Mouse (Mus musculus) C2C12 (cell line): ENCODE measurements around the gene Dot1l. TPM values are rescaled to one million over a fixed set of nuclear protein-coding genes. Genes with fewer than 3 reads are reported as not detected.

Experiments
- H3K27me3 ChIP-seq: one replicate; pipeline ENCODE4 v1.6.1; 2011; ENCODE audit not compliant: control insufficient read depth, insufficient read depth, insufficient read length
- H3K36me3 ChIP-seq: one replicate; pipeline ENCODE4 v1.6.1; 2011; ENCODE audit not compliant: control insufficient read depth, insufficient read depth
- H3K4me3 ChIP-seq: one replicate; pipeline ENCODE4 v1.5.1; 2011; ENCODE audit warnings: mild to moderate bottlenecking, control low read depth; ENCODE audit not compliant: poor library complexity, insufficient read depth, severe bottlenecking
- H3K79me2 ChIP-seq: one replicate; pipeline ENCODE4 v1.6.1; 2011; ENCODE audit not compliant: control insufficient read depth, insufficient read depth
- H3K79me3 ChIP-seq: one replicate; pipeline ENCODE4 v1.6.1; 2011; ENCODE audit warnings: low read depth, control low read depth
- H3ac ChIP-seq: one replicate; pipeline ENCODE3; 2011; ENCODE audit warnings: low read depth; ENCODE audit not compliant: control insufficient read depth, insufficient read length
- CEBPB ChIP-seq: IDR thresholded peaks from one replicate; pipeline ENCODE4 v1.6.1; 2011; ENCODE audit warnings: low read depth, mild to moderate bottlenecking, control low read depth, moderate library complexity
- CTCF ChIP-seq: IDR thresholded peaks from one replicate; pipeline ENCODE4 v1.5.1; 2011; ENCODE audit not compliant: control insufficient read depth, insufficient read depth, insufficient read length
- FOSL1 ChIP-seq: IDR thresholded peaks from one replicate; pipeline ENCODE4 v1.8.0; 2011; ENCODE audit warnings: mild to moderate bottlenecking, low read length; ENCODE audit not compliant: poor library complexity, insufficient read depth, severe bottlenecking
- MAX ChIP-seq: IDR thresholded peaks from one replicate; pipeline ENCODE4 v1.6.1; 2011; ENCODE audit warnings: mild to moderate bottlenecking, control low read depth
- MYOD1 ChIP-seq: IDR thresholded peaks from one replicate; pipeline ENCODE4 v1.6.1; 2011; ENCODE audit warnings: low read depth; ENCODE audit not compliant: control insufficient read depth, insufficient read length
- MYOG ChIP-seq: IDR thresholded peaks from one replicate; pipeline ENCODE4 v1.6.1; 2011; ENCODE audit not compliant: control insufficient read depth, insufficient read length; ENCODE audit errors: extremely low read depth
- USF1 ChIP-seq: IDR thresholded peaks from one replicate; pipeline ENCODE4 v1.6.1; 2011; ENCODE audit warnings: low read depth, mild to moderate bottlenecking, control low read depth, moderate library complexity
- polyA plus RNA-seq: library from polyadenylated mRNA; unstranded; fragments of >200 nt; fragmentation: generic; extraction: Trizol; gene quantifications from one replicate; pipeline ENCODE4 v1.2.1, GENCODE M21; 2012; ENCODE audit warnings: missing spikeins

Gene Dot1l
- polyA plus RNA-seq, 1 experiment: 19.1 TPM

DNA sequence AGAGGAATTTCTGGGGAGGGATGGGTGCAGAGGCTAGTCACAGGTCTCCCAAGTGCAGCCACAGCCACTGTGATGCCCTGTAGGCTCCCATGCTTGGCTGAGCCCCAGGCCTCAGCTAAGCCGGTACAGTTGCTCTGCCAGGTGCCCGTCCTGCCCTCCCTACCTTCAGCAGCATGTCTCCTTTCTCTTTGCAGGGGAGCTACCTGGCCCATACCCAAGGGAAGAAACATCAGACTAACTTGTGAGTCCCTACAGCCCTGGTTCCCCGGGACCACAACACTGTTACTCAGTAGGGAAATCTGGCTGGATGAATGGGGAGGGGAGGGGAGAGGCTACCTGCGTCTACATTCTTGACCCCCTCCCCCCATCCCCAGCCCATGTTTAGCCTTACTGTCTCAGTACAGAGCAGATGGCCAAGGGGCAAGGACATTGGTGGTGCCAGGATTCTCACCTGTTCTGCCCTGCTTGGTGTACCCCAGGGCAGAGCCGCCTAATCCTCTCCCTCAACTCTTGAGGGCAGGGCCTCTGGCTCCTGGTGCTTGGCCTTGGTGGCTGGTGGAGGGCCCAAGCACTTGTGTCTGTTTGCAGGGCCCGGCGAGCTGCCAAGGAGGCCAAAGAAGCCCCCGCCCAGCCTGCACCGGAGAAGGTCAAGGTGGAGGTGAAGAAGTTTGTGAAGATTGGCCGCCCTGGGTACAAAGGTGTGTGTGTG lies 47.4 kb downstream of the Dot1l start:
- Histone ChIP-seq H3K79me2 (peaks cover 51% of the 10 kb centered on the region), H3ac (no peak overlapping the region), H3K27me3 (no peaks in the 10 kb centered on the region), H3K4me3 (no peak overlapping the region), H3K36me3 (peaks cover 68% of the 10 kb centered on the region), H3K79me3 (peaks cover 39% of the 10 kb centered on the region)
- TF ChIP-seq MAX: no peak
- TF ChIP-seq USF1: no peak
- TF ChIP-seq CTCF: no peak
- TF ChIP-seq MYOG: no peak
- TF ChIP-seq CEBPB: no peak
- no peak for TF ChIP-seq FOSL1
- no peak for TF ChIP-seq MYOD1

DNA sequence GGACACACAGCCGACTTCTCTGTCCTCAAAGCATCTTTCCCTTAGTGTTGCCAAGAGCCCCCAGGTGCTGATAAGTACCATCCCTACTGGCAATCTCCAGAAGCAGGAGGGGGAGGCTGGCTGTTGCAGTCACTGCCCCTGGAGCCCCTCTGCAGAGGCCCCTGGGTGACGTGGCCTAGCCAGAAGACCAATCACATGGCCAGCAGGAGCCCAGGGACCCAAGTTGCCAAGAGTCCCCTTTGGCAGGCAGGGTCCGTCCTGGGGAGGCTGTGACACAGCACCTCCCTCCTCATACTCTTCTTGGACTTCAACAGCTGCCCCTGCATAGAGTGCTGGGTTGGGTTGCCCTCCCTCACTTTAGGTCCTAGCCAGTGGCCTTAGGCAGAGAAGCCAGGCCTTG lies 48.0 kb downstream of the Dot1l start:
- Histone ChIP-seq H3K36me3 (peaks cover 68% of the 10 kb centered on the region), H3K27me3 (no peaks in the 10 kb centered on the region), H3ac (no peak overlapping the region), H3K4me3 (no peak overlapping the region), H3K79me2 (peaks cover 45% of the 10 kb centered on the region), H3K79me3 (peaks cover 36% of the 10 kb centered on the region)
- TF ChIP-seq MAX (no peak), FOSL1 (no peak), CTCF (no peak), CEBPB (no peak), MYOG (no peak), MYOD1 (no peak), USF1 (no peak)

DNA sequence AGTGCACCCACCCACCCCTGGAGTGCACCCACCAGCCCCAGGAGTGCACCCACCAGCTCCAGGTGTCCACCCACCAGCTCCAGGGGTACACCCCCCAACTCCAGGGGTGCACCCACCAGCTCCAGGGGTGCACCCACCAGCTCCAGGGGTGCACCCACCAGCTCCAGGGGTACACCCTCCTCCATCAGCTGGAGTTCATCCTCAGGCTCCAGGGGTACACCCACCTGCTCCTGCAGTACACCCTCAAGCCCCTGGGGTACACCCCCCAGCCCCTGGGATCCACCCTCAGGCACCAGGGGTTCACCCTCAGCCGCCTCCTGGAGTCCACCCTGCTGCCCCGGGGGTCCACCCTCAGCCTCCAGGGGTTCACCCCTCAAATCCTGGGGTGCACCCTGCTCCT lies 49.3 kb downstream of the Dot1l start:
- H3K27me3 ChIP-seq: no peaks in the 10 kb centered on the region
- TF ChIP-seq FOSL1 (no peak), MAX (no peak), USF1 (no peak), CEBPB (no peak), MYOD1 (no peak), CTCF (no peak), MYOG (no peak)

DNA sequence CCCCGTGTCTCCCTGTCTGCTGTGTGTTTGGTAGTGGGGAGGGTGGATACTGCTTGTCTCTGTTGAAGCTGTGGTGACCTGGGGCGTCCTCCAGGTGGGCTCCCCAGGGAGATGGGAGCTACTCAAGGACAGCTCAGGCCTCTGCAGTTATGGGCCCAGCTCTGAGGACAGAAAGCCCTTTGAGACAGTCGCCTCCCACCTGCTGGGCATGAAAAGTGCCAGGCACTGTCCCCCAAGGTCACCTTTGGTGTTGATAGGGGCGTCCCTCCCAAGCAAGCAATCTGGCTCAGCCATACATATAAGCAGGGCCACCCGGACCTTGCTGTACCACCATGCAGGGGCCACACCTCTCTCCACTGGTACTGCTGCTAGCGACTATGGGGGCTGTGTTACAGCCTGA lies 49.9 kb downstream of the Dot1l start, which contains the start of gene Amh:
TSS of gene Amh (plus strand) at position 328 of the 400 bp plus-strand sequence.
- peaks cover 62% of the 10 kb centered on the region for H3K36me3 ChIP-seq

More for the DNA sequence above, 49.3 kb downstream of the Dot1l start:
- peaks cover 68% of the 10 kb centered on the region for H3K36me3 ChIP-seq
- peaks cover 31% of the 10 kb centered on the region for H3K79me2 ChIP-seq
- H3K79me3 ChIP-seq: peaks cover 27% of the 10 kb centered on the region
- H3K4me3 ChIP-seq: no peak overlapping the region
- H3ac ChIP-seq: no peak overlapping the region

DNA sequence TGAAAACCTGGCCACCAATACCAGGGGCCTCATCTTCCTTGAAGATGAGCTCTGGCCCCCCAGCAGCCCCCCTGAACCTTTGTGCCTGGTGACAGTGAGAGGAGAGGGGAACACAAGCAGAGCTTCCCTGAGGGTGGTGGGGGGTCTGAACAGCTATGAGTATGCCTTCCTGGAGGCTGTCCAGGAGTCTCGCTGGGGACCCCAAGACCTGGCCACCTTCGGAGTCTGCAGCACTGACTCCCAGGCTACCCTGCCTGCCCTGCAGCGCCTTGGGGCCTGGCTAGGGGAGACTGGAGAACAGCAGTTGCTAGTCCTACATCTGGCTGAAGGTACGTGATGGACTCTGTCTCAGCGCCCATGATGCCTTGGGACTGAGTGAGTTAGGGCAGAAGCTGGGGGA lies 50.3 kb downstream of the Dot1l start:
- TF ChIP-seq CEBPB (no peak), CTCF (no peak), FOSL1 (no peak), MYOD1 (no peak), MYOG (no peak), USF1 (no peak), MAX (no peak)
- Histone ChIP-seq H3ac (no peak overlapping the region), H3K27me3 (no peaks in the 10 kb centered on the region), H3K79me2 (peaks cover 21% of the 10 kb centered on the region), H3K79me3 (peaks cover 18% of the 10 kb centered on the region), H3K4me3 (no peak overlapping the region), H3K36me3 (peaks cover 58% of the 10 kb centered on the region)

More for the DNA sequence above, 49.9 kb downstream of the Dot1l start, which contains the start of gene Amh:
- Histone ChIP-seq H3K4me3 (no peak within 1 kb of the TSS), H3ac (no peak within 1 kb of the TSS), H3K79me2 (peaks cover 25% of the 10 kb centered on the region), H3K27me3 (no peaks in the 10 kb centered on the region), H3K79me3 (peaks cover 22% of the 10 kb centered on the region)
- no peak for TF ChIP-seq MYOD1
- TF ChIP-seq USF1: no peak
- TF ChIP-seq MYOG: no peak
- no peak for TF ChIP-seq CEBPB
- TF ChIP-seq MAX: no peak
- no peak for TF ChIP-seq CTCF
- no peak for TF ChIP-seq FOSL1

DNA sequence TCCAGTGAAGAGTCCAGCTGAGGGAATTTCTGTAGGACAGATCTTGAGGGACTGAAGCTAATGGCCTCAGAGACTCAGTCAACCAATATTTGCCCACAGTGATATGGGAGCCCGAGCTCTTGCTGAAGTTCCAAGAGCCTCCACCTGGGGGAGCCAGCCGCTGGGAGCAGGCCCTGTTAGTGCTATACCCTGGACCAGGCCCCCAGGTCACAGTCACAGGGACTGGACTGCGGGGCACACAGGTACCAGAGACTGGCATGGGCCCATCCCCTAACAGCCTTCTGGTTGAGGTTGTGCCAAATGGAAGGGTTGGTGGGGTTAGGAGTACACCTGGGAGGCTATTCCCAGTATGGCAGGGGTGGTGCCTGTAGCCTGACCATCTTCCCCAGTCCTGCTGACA lies 50.9 kb downstream of the Dot1l start:
- Histone ChIP-seq H3K36me3 (peaks cover 52% of the 10 kb centered on the region), H3ac (no peak overlapping the region), H3K79me2 (peaks cover 15% of the 10 kb centered on the region), H3K4me3 (no peak overlapping the region), H3K27me3 (no peaks in the 10 kb centered on the region), H3K79me3 (peaks cover 12% of the 10 kb centered on the region)
- TF ChIP-seq MAX (no peak), MYOG (no peak), USF1 (no peak), CTCF (peak; percentile 24), CEBPB (no peak), MYOD1 (no peak), FOSL1 (no peak)
